Mouse (Mus musculus): ENCODE data around the gene Dhx32.

DNA sequence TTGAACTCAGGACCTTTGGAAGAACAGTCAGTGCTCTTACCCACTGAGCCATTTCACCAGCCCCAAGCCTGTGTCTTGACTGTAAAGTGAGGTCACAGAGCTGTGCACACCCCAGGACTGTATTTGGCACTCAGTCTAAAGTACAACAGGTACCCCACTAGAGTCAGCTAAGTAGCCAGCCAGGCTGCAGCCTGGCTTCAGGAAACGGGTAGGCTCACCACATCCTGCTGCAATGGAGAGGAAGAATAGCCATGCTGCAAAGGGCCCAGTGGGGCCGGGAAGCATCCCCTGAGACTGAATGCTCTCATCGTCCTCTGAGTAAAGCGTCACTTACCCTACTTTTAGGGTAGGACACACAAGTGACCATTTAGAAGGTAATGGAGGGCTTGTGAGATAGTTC is 82.6 kb downstream of the Dhx32 start:
- TF ChIP-seq POLR2A (IDR thresholded peaks at IDR 0.05; ENCODE audit: low read depth, low read length) (no peak), CTCF (IDR thresholded peaks at IDR 0.05; ENCODE audit: extremely low read depth, insufficient read length, insufficient replicate concordance, low read depth, low read length) (no peak)
